Mouse (Mus musculus): ENCODE data around the gene Fgfr1op2.
"Not testable (repeated sequence)": the region's sequence is repeated elsewhere in the genome, so short reads cannot be mapped to it uniquely, and the experiment has no call there.

The Fgfr1op2 gene

GRCm38 (mm10) chr6:146576903-146577302 is at the start of gene Fgfr1op2:
Gene Fgfr1op2 (plus strand): TSS chr6:146577203.
- no peak for DNase-seq (ENCODE audit: low spot score in 2 of 2)

GRCm38 (mm10) chr6:146527537-146527936 is 49.5 kb upstream of the Fgfr1op2 start:
- no peak for DNase-seq (ENCODE audit: low spot score in 2 of 2)

GRCm38 (mm10) chr6:146530363-146530762 is 46.6 kb upstream of the Fgfr1op2 start:
- DNase-seq (ENCODE audit: low spot score in 2 of 2): no peak

GRCm38 (mm10) chr6:146530769-146531168 is 46.2 kb upstream of the Fgfr1op2 start:
- DNase-seq (ENCODE audit: low spot score in 2 of 2): no peak

GRCm38 (mm10) chr6:146533146-146533545 is 43.9 kb upstream of the Fgfr1op2 start:
- no peak for DNase-seq (ENCODE audit: low spot score in 2 of 2)

GRCm38 (mm10) chr6:146535501-146535900 is 41.5 kb upstream of the Fgfr1op2 start:
- DNase-seq (ENCODE audit: low spot score in 2 of 2): no peak

GRCm38 (mm10) chr6:146537111-146537510 is 39.9 kb upstream of the Fgfr1op2 start:
- no peak for DNase-seq (ENCODE audit: low spot score in 2 of 2)

- no peak for DNase-seq (ENCODE audit: low spot score in 2 of 2)
Measured at GRCm38 (mm10) chr6:146538071-146538470, 38.9 kb upstream of the Fgfr1op2 start.

- no peak for DNase-seq (ENCODE audit: low spot score in 2 of 2)
Measured at GRCm38 (mm10) chr6:146538661-146539060, 38.3 kb upstream of the Fgfr1op2 start.

GRCm38 (mm10) chr6:146540386-146540785 is 36.6 kb upstream of the Fgfr1op2 start:
- no peak for DNase-seq (ENCODE audit: low spot score in 2 of 2)

- no peak for DNase-seq (ENCODE audit: low spot score in 2 of 2)
Measured at GRCm38 (mm10) chr6:146544622-146545021, 32.4 kb upstream of the Fgfr1op2 start.

- DNase-seq (ENCODE audit: low spot score in 2 of 2): no peak
Measured at GRCm38 (mm10) chr6:146545289-146545865, 31.6 kb upstream of the Fgfr1op2 start.

- DNase-seq (ENCODE audit: low spot score in 2 of 2): no peak
Measured at GRCm38 (mm10) chr6:146550421-146550820, 26.6 kb upstream of the Fgfr1op2 start.

GRCm38 (mm10) chr6:146551326-146551725 is 25.7 kb upstream of the Fgfr1op2 start:
- no peak for DNase-seq (ENCODE audit: low spot score in 2 of 2)

- DNase-seq (ENCODE audit: low spot score in 2 of 2): not testable (repeated sequence)
Measured at GRCm38 (mm10) chr6:146562461-146562860, 14.5 kb upstream of the Fgfr1op2 start.

GRCm38 (mm10) chr6:146572073-146572472 is 4.9 kb upstream of the Fgfr1op2 start:
- DNase-seq (ENCODE audit: low spot score in 2 of 2): no peak

- peak; percentile 97 to 98 for DNase-seq (ENCODE audit: low spot score in 2 of 2)
Measured at GRCm38 (mm10) chr6:146577310-146578109, 507 bp downstream of the Fgfr1op2 start, which contains the start of gene Ints13. Gene Ints13 (minus strand): TSS chr6:146577835.

- DNase-seq (ENCODE audit: low spot score in 2 of 2): peak; percentile 73 to 80
Measured at GRCm38 (mm10) chr6:146578111-146578531, 1.1 kb downstream of the Fgfr1op2 start.

- peak; percentile 3 to 18 for DNase-seq (ENCODE audit: low spot score in 2 of 2)
Measured at GRCm38 (mm10) chr6:146578586-146578985, 1.6 kb downstream of the Fgfr1op2 start.

- DNase-seq (ENCODE audit: low spot score in 2 of 2): peak; percentile 12 to 13
Measured at GRCm38 (mm10) chr6:146580381-146580926, 3.5 kb downstream of the Fgfr1op2 start.

- no peak for DNase-seq (ENCODE audit: low spot score in 2 of 2)
Measured at GRCm38 (mm10) chr6:146583366-146584046, 6.5 kb downstream of the Fgfr1op2 start.

GRCm38 (mm10) chr6:146585134-146585533 is 8.1 kb downstream of the Fgfr1op2 start:
- no peak for DNase-seq (ENCODE audit: low spot score in 2 of 2)

All from spleen, postnatal 36 days (tissue).